In genomic region chr9:24770149-24770940, GRCm38 (mm10) we compare ENCODE assay signal across 8 mouse cellular contexts. TPM values are rescaled to one million over a fixed set of nuclear protein-coding genes. Genes with fewer than 3 reads are reported as not detected.
DNase-seq lines count a peak whose midpoint lies in the region; ATAC-seq and TF ChIP-seq lines count a peak whose summit lies in the region.

No protein-coding gene starts in this region.

- ATAC-seq in liver, embryonic 14.5 days (ENCODE audit: insufficient read depth) = no peak

- no peaks in the 10 kb centered on the region for H3K4me1 ChIP-seq in liver, embryonic 14.5 days (replicated peaks; ENCODE audit: control insufficient read depth in 2 of 2, insufficient read depth in 2 of 2, low read length in 1 of 2)

- no peaks in the 10 kb centered on the region for H3K9me3 ChIP-seq in liver, embryonic 14.5 days (ENCODE audit: control insufficient read depth, low read length)

- intact Hi-C loops in heart, postnatal 10 days (cut with DNase I) = loop anchor here (5.0 to 10.0 kb wide), 2 partner anchors 147 to 334 kb away; no protein-coding TSS in a partner anchor

- H3K4me3 ChIP-seq in liver, embryonic 14.5 days (ENCODE audit: insufficient read depth in 1 of 2, low read depth in 2 of 2, low read length in 2 of 2) = peak overlapping the region; percentile 8 to 28; a peak in 3 of 4 replicates

- no peak overlapping the region for H3K9ac ChIP-seq in liver, embryonic 14.5 days (replicated peaks)

- no peak overlapping the region for H3K27ac ChIP-seq in liver, embryonic 14.5 days

- no peak for TF ChIP-seq POLR2A in brain, embryonic 14.5 days (IDR thresholded peaks at IDR 0.05; ENCODE audit: borderline replicate concordance, extremely low read depth, insufficient read depth, insufficient read length, poor library complexity, severe bottlenecking)

- no peaks in the 10 kb centered on the region for H3K36me3 ChIP-seq in liver, embryonic 14.5 days (replicated peaks; ENCODE audit: control insufficient read depth, insufficient read depth, low read depth)

- no peak for TF ChIP-seq EP300 in liver, embryonic 14.5 days (IDR thresholded peaks at IDR 0.05; ENCODE audit: low read depth)

- WGBS in liver, embryonic 14.5 days (ENCODE audit: insufficient replicate concordance) = 1% methylated on average over 41 of the region's 41 CpGs

- no peak for TF ChIP-seq CTCF in brain, embryonic 14.5 days (IDR thresholded peaks at IDR 0.05; ENCODE audit: borderline replicate concordance, extremely low read depth, insufficient read depth, insufficient read length)
- TF ChIP-seq CTCF in liver, embryonic 14.5 days (IDR thresholded peaks at IDR 0.05; ENCODE audit: low read depth) = no peak

- DNase-seq in ES-CJ7 (ENCODE audit: low read depth, low spot score) = peak; percentile 49
- peak; percentile 37 for DNase-seq in brain, embryonic 14.5 days (ENCODE audit: low read depth)
- DNase-seq in heart, postnatal 10 days = peak; percentile 62 to 63
- no peak for DNase-seq in liver, embryonic 14.5 days (ENCODE audit: low read depth in 3 of 3, low spot score in 3 of 3)
- no peak for DNase-seq in ovary, postnatal 10 days (ENCODE audit: low spot score)
- no peak for DNase-seq in natural killer cell, adult 2 months (ENCODE audit: low spot score in 2 of 2)
- DNase-seq in Muller cell, postnatal 12 days (ENCODE audit: inconsistent ontology term) = no peak
- DNase-seq in spleen, adult 12 weeks (ENCODE audit: low spot score) = no peak

- H3K4me2 ChIP-seq in liver, embryonic 14.5 days (ENCODE audit: low read depth) = peak overlapping the region; percentile 44

- H3K27me3 ChIP-seq in liver, embryonic 14.5 days (ENCODE audit: control insufficient read depth, insufficient read depth, low read length) = peaks cover 53% of the 10 kb centered on the region

RNA-seq across cellular contexts. Expression of gene Tbx20, which starts 3.8 kb away (rescaled TPM):
- 0.25 and 1.4 TPM in 2 replicates for polyA plus RNA-seq in brain, embryonic 14.5 days (2012; rRNA removed)
- 100 to 1,000 TPM; 181 to 223 TPM for total RNA-seq in heart, postnatal 10 days (2021)
- polyA plus RNA-seq in liver, embryonic 14.5 days (2012; rRNA removed) = 0.29 and 0.46 TPM in 2 replicates
- 0.29 and 0.47 TPM in 2 replicates for polyA plus RNA-seq in liver, embryonic 14.5 days (2014; fragmentation: Nextera tagmentation; extraction: Ambion mirVana)

Comparison
In these comparisons a context has a peak if more than half of its experiments do, and no peak if none do; other contexts are left out.
1. DNase-seq: peak in ES-CJ7 (single experiment), brain, embryonic 14.5 days (single experiment) and heart, postnatal 10 days (2 of 2); none in liver, embryonic 14.5 days (0 of 3), ovary, postnatal 10 days (single experiment), natural killer cell, adult 2 months (0 of 2), Muller cell, postnatal 12 days (single experiment) and spleen, adult 12 weeks (single experiment).